In genomic region chr19:45615415-45616213, GRCm38 (mm10) we compare ENCODE assay signal across 10 mouse cellular contexts. TPM values are rescaled to one million over a fixed set of nuclear protein-coding genes. Genes with fewer than 3 reads are reported as not detected.
DNase-seq lines count a peak whose midpoint lies in the region; ATAC-seq and TF ChIP-seq lines count a peak whose summit lies in the region.
"Had no signal": no experiment of that assay in that cellular context is flagged by ENCODE, and none has a peak within 500 bp of the region (broad histone marks: within the 10 kb centered on the region; RNA-seq: fewer than 3 reads in every experiment).

No protein-coding gene starts in this region.

- ATAC-seq in liver, embryonic 11.5 days (replicated peaks; ENCODE audit: low FRiP score): no peak; the same call in 1 of the 2 replicates
- ATAC-seq in forebrain, embryonic 12.5 days (ENCODE audit: low FRiP score): no peak
- ATAC-seq in intestine, embryonic 16.5 days: peak; percentile 33; the same call in 1 of the 2 replicates
- no peak for ATAC-seq in midbrain, postnatal 0 days (ENCODE audit: low FRiP score)

- H3K27me3 ChIP-seq in liver, embryonic 11.5 days (replicated peaks; ENCODE audit: control insufficient read depth, insufficient read depth, low read length): no peaks in the 10 kb centered on the region
- peaks cover 85% of the 10 kb centered on the region for H3K27me3 ChIP-seq in forebrain, embryonic 12.5 days
- H3K27me3 ChIP-seq in intestine, embryonic 16.5 days (replicated peaks; ENCODE audit: control insufficient read depth, insufficient read depth, low read length): no peaks in the 10 kb centered on the region
- H3K27me3 ChIP-seq in midbrain, postnatal 0 days (ENCODE audit: insufficient read depth, low read length): no peaks in the 10 kb centered on the region

- H3K27ac ChIP-seq in liver, embryonic 11.5 days (ENCODE audit: low read depth, low read length): no peak overlapping the region
- peak overlapping the region; percentile 11; the same call in 1 of the 2 replicates for H3K27ac ChIP-seq in forebrain, embryonic 12.5 days
- no peak overlapping the region for H3K27ac ChIP-seq in intestine, embryonic 16.5 days (ENCODE audit: low read length)
- H3K27ac ChIP-seq in midbrain, postnatal 0 days (ENCODE audit: low read depth, low read length): peak overlapping the region; percentile 47

- no peaks in the 10 kb centered on the region for H3K9me3 ChIP-seq in liver, embryonic 11.5 days (ENCODE audit: control insufficient read depth, low read length)
- H3K9me3 ChIP-seq in forebrain, embryonic 12.5 days: no peaks in the 10 kb centered on the region
- H3K9me3 ChIP-seq in intestine, embryonic 16.5 days (ENCODE audit: control insufficient read depth, low read length): no peaks in the 10 kb centered on the region
- H3K9me3 ChIP-seq in midbrain, postnatal 0 days (ENCODE audit: low read length): no peaks in the 10 kb centered on the region

- no peak overlapping the region for H3K4me2 ChIP-seq in liver, embryonic 11.5 days
- H3K4me2 ChIP-seq in forebrain, embryonic 12.5 days: no peak overlapping the region; the same call in 1 of the 2 replicates
- no peak overlapping the region for H3K4me2 ChIP-seq in intestine, embryonic 16.5 days (ENCODE audit: low read depth, low read length)
- no peak overlapping the region for H3K4me2 ChIP-seq in midbrain, postnatal 0 days (ENCODE audit: low read depth, low read length, poor library complexity, severe bottlenecking)

- WGBS in liver, embryonic 11.5 days: 82% methylated on average over 12 of the region's 12 CpGs
- WGBS in forebrain, embryonic 12.5 days: 27% methylated on average over 12 of the region's 12 CpGs
- WGBS in intestine, embryonic 16.5 days: 71% methylated on average over 12 of the region's 12 CpGs
- 40% methylated on average over 12 of the region's 12 CpGs for WGBS in midbrain, postnatal 0 days

- H3K9ac ChIP-seq in liver, embryonic 11.5 days (ENCODE audit: low read depth, low read length): no peak overlapping the region
- no peak overlapping the region for H3K9ac ChIP-seq in forebrain, embryonic 12.5 days
- H3K9ac ChIP-seq in intestine, embryonic 16.5 days (ENCODE audit: low read depth, low read length): no peak overlapping the region
- H3K9ac ChIP-seq in midbrain, postnatal 0 days (replicated peaks; ENCODE audit: low read length, poor library complexity, severe bottlenecking): peak overlapping the region; percentile 13; the same call in 1 of the 2 replicates

- no peaks in the 10 kb centered on the region; the same call in 1 of the 2 replicates for H3K4me1 ChIP-seq in liver, embryonic 11.5 days (replicated peaks; ENCODE audit: control insufficient read depth, insufficient read depth, low read length)
- H3K4me1 ChIP-seq in forebrain, embryonic 12.5 days: peaks cover 33% of the 10 kb centered on the region
- peaks cover 7% of the 10 kb centered on the region for H3K4me1 ChIP-seq in intestine, embryonic 16.5 days (ENCODE audit: control insufficient read depth, insufficient read depth, low read length)
- peaks cover 7% of the 10 kb centered on the region for H3K4me1 ChIP-seq in midbrain, postnatal 0 days (ENCODE audit: insufficient read depth, low read length)

- H3K4me3 ChIP-seq in liver, embryonic 11.5 days (ENCODE audit: low read depth, low read length): no peak overlapping the region
- no peak overlapping the region for H3K4me3 ChIP-seq in forebrain, embryonic 12.5 days (replicated peaks)
- no peak overlapping the region for H3K4me3 ChIP-seq in intestine, embryonic 16.5 days (ENCODE audit: low read length)
- H3K4me3 ChIP-seq in midbrain, postnatal 0 days (ENCODE audit: low read depth, low read length): no peak overlapping the region

- intact Hi-C loops in left cerebral cortex, postnatal 14 days (cut with DNase I): no loop called here
- intact Hi-C loops in gastrocnemius, postnatal 14 days (cut with DNase I; ENCODE audit: low total_unique reads): loop anchor here (5.0 kb wide), 1 partner anchor 38 kb away; no protein-coding TSS in a partner anchor

- no peaks in the 10 kb centered on the region for H3K36me3 ChIP-seq in liver, embryonic 11.5 days (ENCODE audit: control insufficient read depth, insufficient read depth, low read length)
- H3K36me3 ChIP-seq in forebrain, embryonic 12.5 days (replicated peaks): no peaks in the 10 kb centered on the region
- H3K36me3 ChIP-seq in intestine, embryonic 16.5 days (ENCODE audit: control insufficient read depth, insufficient read depth, low read length): no peaks in the 10 kb centered on the region
- H3K36me3 ChIP-seq in midbrain, postnatal 0 days (ENCODE audit: insufficient read depth, low read length): 0 out of 2 replicates have a peak, but pooled peaks cover 3% of the 10 kb centered on the region

- peak; percentile 49 for DNase-seq in liver
- no peak for DNase-seq in liver, embryonic 11.5 days (ENCODE audit: low spot score)
- DNase-seq in midbrain, postnatal 0 days (ENCODE audit: low spot score): peak; percentile 7
- DNase-seq in left cerebral cortex, postnatal 14 days (ENCODE audit: low spot score in 2 of 2): no peak
- DNase-seq in gastrocnemius, postnatal 14 days: no peak
- no peak for DNase-seq in thymus, adult 18-20 months
- DNase-seq: adrenal gland, adult 8-10 months; heart, postnatal 36 days had no signal

- no peak for TF ChIP-seq CTCF in midbrain, postnatal 0 days (IDR thresholded peaks at IDR 0.05)

RNA-seq across cellular contexts. Expression of gene Fbxw4, which starts 44.5 kb away (rescaled TPM):
- polyA plus RNA-seq in liver, embryonic 11.5 days (2014; fragmentation: Nextera tagmentation; extraction: Ambion mirVana): 3.0 and 5.0 TPM in 2 replicates
- polyA plus RNA-seq in forebrain, embryonic 12.5 days (2016; fragmentation: Nextera tagmentation; extraction: Ambion mirVana): 4.6 and 4.7 TPM in 2 replicates
- 2.5 and 2.8 TPM in 2 replicates for polyA plus RNA-seq in intestine, embryonic 16.5 days (2015; fragmentation: Nextera tagmentation; extraction: Ambion mirVana)
- 30.9 and 41.8 TPM in 2 replicates for total RNA-seq in midbrain, postnatal 0 days (2014; rRNA removed)
- polyA plus RNA-seq in midbrain, postnatal 0 days (2015; fragmentation: Nextera tagmentation; extraction: Ambion mirVana): 5.6 and 6.0 TPM in 2 replicates
- 10 to 100 TPM; 32.3 to 34.8 TPM for total RNA-seq in left cerebral cortex, postnatal 14 days (2021)
- 10 to 100 TPM; 18.9 to 19.8 TPM for total RNA-seq in gastrocnemius, postnatal 14 days (2021)

RNA-seq across cellular contexts. Expression of gene Gm17018, which starts 55.2 kb away (rescaled TPM):
- polyA plus RNA-seq in liver, embryonic 11.5 days (2014; fragmentation: Nextera tagmentation; extraction: Ambion mirVana): 34.7 and 36.8 TPM in 2 replicates
- polyA plus RNA-seq in forebrain, embryonic 12.5 days (2016; fragmentation: Nextera tagmentation; extraction: Ambion mirVana): 45.5 and 47.1 TPM in 2 replicates
- 30.4 and 34.6 TPM in 2 replicates for polyA plus RNA-seq in intestine, embryonic 16.5 days (2015; fragmentation: Nextera tagmentation; extraction: Ambion mirVana)
- total RNA-seq in midbrain, postnatal 0 days (2014; rRNA removed): 15.7 and 20.9 TPM in 2 replicates
- polyA plus RNA-seq in midbrain, postnatal 0 days (2015; fragmentation: Nextera tagmentation; extraction: Ambion mirVana): 83.7 and 84.4 TPM in 2 replicates
- 10 to 100 TPM; 58.3 to 72.0 TPM for total RNA-seq in left cerebral cortex, postnatal 14 days (2021)
- total RNA-seq in gastrocnemius, postnatal 14 days (2021): 10 to 100 TPM; 12.8 to 13.5 TPM

RNA-seq across cellular contexts. Expression of gene Poll, which starts 55.3 kb away (rescaled TPM):
- polyA plus RNA-seq in liver, embryonic 11.5 days (2014; fragmentation: Nextera tagmentation; extraction: Ambion mirVana): 15.2 TPM in 2 replicates
- 18.1 and 18.2 TPM in 2 replicates for polyA plus RNA-seq in forebrain, embryonic 12.5 days (2016; fragmentation: Nextera tagmentation; extraction: Ambion mirVana)
- polyA plus RNA-seq in intestine, embryonic 16.5 days (2015; fragmentation: Nextera tagmentation; extraction: Ambion mirVana): 14.5 and 14.7 TPM in 2 replicates
- 9.9 and 12.1 TPM in 2 replicates for total RNA-seq in midbrain, postnatal 0 days (2014; rRNA removed)
- polyA plus RNA-seq in midbrain, postnatal 0 days (2015; fragmentation: Nextera tagmentation; extraction: Ambion mirVana): 8.9 and 10.4 TPM in 2 replicates
- total RNA-seq in left cerebral cortex, postnatal 14 days (2021): 1 to 10 TPM; 7.6 to 7.7 TPM
- total RNA-seq in gastrocnemius, postnatal 14 days (2021): 10 to 100 TPM; 11.2 to 11.3 TPM

Comparison
In these comparisons a context has a peak if more than half of its experiments do, and no peak if none do; other contexts are left out.
1. DNase-seq: peak in liver (single experiment) and midbrain, postnatal 0 days (single experiment); none in liver, embryonic 11.5 days (single experiment), left cerebral cortex, postnatal 14 days (0 of 2), gastrocnemius, postnatal 14 days (single experiment) and thymus, adult 18-20 months (0 of 2).
2. H3K27ac ChIP-seq: peak in forebrain, embryonic 12.5 days (single experiment) and midbrain, postnatal 0 days (single experiment); none in liver, embryonic 11.5 days (single experiment) and intestine, embryonic 16.5 days (single experiment).